Mouse (Mus musculus) CH12.LX (cell line): ENCODE data around the gene Klhdc2.

Experiments used
- CHD2 ChIP-seq: IDR thresholded peaks from 2 replicates; pipeline ENCODE4 v1.6.1; 2011; ENCODE audit warnings: low read length, improper control_type of control experiment
- CTCF ChIP-seq, 2 experiments: IDR thresholded peaks in 1 of 2; conservative IDR thresholded peaks in 1 of 2; 2 replicates each; pipeline ENCODE4 v1.5.1; 2011 to 2012; ENCODE audit warnings: low read depth in 2 of 2, low read length in 2 of 2, improper control_type of control experiment in 1 of 2, inconsistent platforms in 1 of 2, mild to moderate bottlenecking in 1 of 2, moderate library complexity in 1 of 2
- EP300 ChIP-seq: IDR thresholded peaks from 2 replicates; pipeline ENCODE4 v1.6.1; 2011; ENCODE audit warnings: low read length, improper control_type of control experiment
- MAX ChIP-seq: IDR thresholded peaks from 2 replicates; pipeline ENCODE4 v1.6.1; 2011; ENCODE audit warnings: low read length, improper control_type of control experiment
- MEF2A ChIP-seq: IDR thresholded peaks from 2 replicates; pipeline ENCODE4 v1.6.1; 2014; ENCODE audit warnings: low read depth, mild to moderate bottlenecking, inconsistent platforms, low read length, improper control_type of control experiment, borderline replicate concordance
- MYC ChIP-seq: IDR thresholded peaks from 2 replicates; pipeline ENCODE4 v1.6.1; 2011; ENCODE audit warnings: low read depth, mild to moderate bottlenecking, improper control_type of control experiment, low read length
- NELFE ChIP-seq: IDR thresholded peaks from 2 replicates; pipeline ENCODE4 v1.6.1; 2011; ENCODE audit warnings: low read depth, low read length, improper control_type of control experiment
- POLR2A ChIP-seq: IDR thresholded peaks from 2 replicates; pipeline ENCODE4 v1.6.1; 2011; ENCODE audit warnings: low read depth, mild to moderate bottlenecking, improper control_type of control experiment, low read length
- POLR2AphosphoS2 ChIP-seq: IDR thresholded peaks from 2 replicates; pipeline ENCODE4 v1.6.1; 2011; ENCODE audit warnings: low read depth, low read length, improper control_type of control experiment
- RAD21 ChIP-seq: IDR thresholded peaks from 2 replicates; pipeline ENCODE4 v1.6.1; 2011; ENCODE audit warnings: low read depth, mild to moderate bottlenecking, low read length, improper control_type of control experiment, moderate library complexity
- USF1 ChIP-seq: IDR thresholded peaks from 2 replicates; pipeline ENCODE4 v1.6.1; 2014; ENCODE audit warnings: low read depth, mild to moderate bottlenecking, inconsistent platforms, low read length, improper control_type of control experiment
- ZKSCAN1 ChIP-seq: IDR thresholded peaks from 2 replicates; pipeline ENCODE4 v1.6.1; 2012; ENCODE audit warnings: low read depth, inconsistent platforms, low read length, improper control_type of control experiment, borderline replicate concordance

DNA sequence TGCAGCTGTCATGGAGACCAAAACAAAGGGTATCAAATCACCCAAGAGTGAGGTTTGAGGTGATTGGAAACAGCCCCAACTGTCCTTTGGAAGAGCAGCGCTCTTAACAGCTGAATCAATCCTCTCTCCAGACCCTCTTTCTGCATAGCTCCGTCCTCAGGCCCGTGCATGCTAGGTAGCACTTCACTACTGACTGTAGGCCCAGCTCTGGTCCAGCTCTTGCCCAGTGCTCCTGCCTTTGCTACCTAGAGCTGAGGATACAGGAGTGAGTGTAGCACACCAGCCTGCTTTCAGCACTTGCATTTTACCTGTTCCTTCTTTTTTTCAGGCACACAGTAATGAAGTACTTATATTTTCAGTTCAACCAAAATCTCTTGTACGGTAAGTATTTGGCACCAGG lies 13.2 kb downstream of the Klhdc2 start:
- TF ChIP-seq CHD2 (no peak), POLR2A (no peak), CTCF (conservative IDR thresholded peaks at IDR 0.05 in 1 of 2, IDR thresholded peaks at IDR 0.05 in 1 of 2; ENCODE audit: low read depth in 2 of 2, low read length in 2 of 2) (no peak), RAD21 (no peak), ZKSCAN1 (no peak), EP300 (no peak), MEF2A (no peak), MAX (no peak), USF1 (no peak), NELFE (no peak), MYC (no peak), POLR2AphosphoS2 (no peak)
